Mouse (Mus musculus) liver, embryonic 14.5 days (tissue): Measurements from ENCODE around the gene Tmem102. TPM values are rescaled to one million over a fixed set of nuclear protein-coding genes. Genes with fewer than 3 reads are reported as not detected.
A peak's percentile ranks its signal among the peaks of the same experiment; 100 is the strongest.

Experiments used
- ATAC-seq: fragments of 200-750 bp; cut with Nextera tagmentation; 2 replicates; pipeline ENCODE4 v1.8.0; 2017; ENCODE audit warnings: moderate number of reproducible peaks, mild to moderate bottlenecking, moderate library complexity; ENCODE audit not compliant: insufficient read depth
- DNase-seq, 3 experiments: peaks; one replicate each; pipeline ENCODE4 v3.0.0-alpha.2; 2012 to 2013; ENCODE audit warnings: low read depth in 3 of 3, low spot score in 3 of 3
- H3K27ac ChIP-seq: fragments of 300-500 bp; sonication (generic); 2 replicates; pipeline ENCODE4 v1.5.1; 2014; ENCODE audit warnings: moderate library complexity, mild to moderate bottlenecking, control low read depth, inconsistent platforms
- H3K27me3 ChIP-seq: fragments of 300-500 bp; sonication (generic); 2 replicates; pipeline ENCODE4 v1.6.1; 2014; ENCODE audit warnings: mild to moderate bottlenecking, low read length, moderate library complexity; ENCODE audit not compliant: control insufficient read depth, insufficient read depth
- H3K36me3 ChIP-seq: fragments of 300-500 bp; sonication (generic); replicated peaks from 2 replicates; pipeline ENCODE4 v1.6.1; 2014; ENCODE audit warnings: low read depth; ENCODE audit not compliant: control insufficient read depth, insufficient read depth
- H3K4me1 ChIP-seq, 2 experiments: fragments of 200-500 bp in 1 of 2; fragments of 300-500 bp in 1 of 2; sonication (generic) in 1 of 2; replicated peaks; 2 replicates each; pipeline ENCODE4 v1.6.1; 2012 to 2014; ENCODE audit warnings: antibody characterized with exemption in 1 of 2, inconsistent platforms in 1 of 2, low read length in 1 of 2; ENCODE audit not compliant: control insufficient read depth in 2 of 2, insufficient read depth in 2 of 2
- H3K4me2 ChIP-seq: fragments of 300-500 bp; sonication (generic); 2 replicates; pipeline ENCODE4 v1.6.1; 2014; ENCODE audit warnings: low read depth, mild to moderate bottlenecking, control low read depth, moderate library complexity
- H3K4me3 ChIP-seq, 2 experiments: fragments of 200-500 bp in 1 of 2; fragments of 300-500 bp in 1 of 2; sonication (generic) in 1 of 2; 2 replicates each; pipeline ENCODE4 v1.5.1; 2012 to 2014; ENCODE audit warnings: low read depth in 2 of 2, low read length in 2 of 2, mild to moderate bottlenecking in 2 of 2, control low read depth in 1 of 2, inconsistent platforms in 1 of 2, moderate library complexity in 1 of 2; ENCODE audit not compliant: insufficient read depth in 1 of 2
- H3K9ac ChIP-seq: fragments of 300-500 bp; sonication (generic); replicated peaks from 2 replicates; pipeline ENCODE4 v1.6.1; 2014; ENCODE audit warnings: mild to moderate bottlenecking, control low read depth, moderate library complexity
- H3K9me3 ChIP-seq: fragments of 300-500 bp; sonication (generic); 2 replicates; pipeline ENCODE4 v1.6.1; 2016; ENCODE audit warnings: low read length, mixed read lengths; ENCODE audit not compliant: control insufficient read depth
- CTCF ChIP-seq: IDR thresholded peaks from 2 replicates; pipeline ENCODE4 v1.5.1; 2016; ENCODE audit warnings: antibody characterized with exemption, low read depth, control low read depth
- EP300 ChIP-seq: IDR thresholded peaks from 2 replicates; pipeline ENCODE4 v1.6.1; 2016; ENCODE audit warnings: antibody characterized with exemption, low read depth
- WGBS: fragments of 180-500 bp; shearing (Covaris S2); extraction: QIAGEN DNeasy Blood & Tissue Kit; methylation state at CpG from one replicate; pipeline ENCODE4 v1.1.7; 2014; ENCODE audit not compliant: insufficient replicate concordance; 5-methylcytosine and 5-hydroxymethylcytosine counted together
- polyA plus RNA-seq, 2 experiments: library from polyadenylated mRNA; depleted of rRNA in 1 of 2; stranded (reverse) in 1 of 2; unstranded in 1 of 2; fragments of >200 nt; fragmentation: Nextera tagmentation in 1 of 2; extraction: Ambion mirVana in 1 of 2; gene quantifications; 2 replicates each; pipeline versions ENCODE4 v1.2.1 to v1.2.3; 2012 to 2014

The Tmem102 gene
- polyA plus RNA-seq, 2 experiments = 0.25 to 0.57 TPM

DNA sequence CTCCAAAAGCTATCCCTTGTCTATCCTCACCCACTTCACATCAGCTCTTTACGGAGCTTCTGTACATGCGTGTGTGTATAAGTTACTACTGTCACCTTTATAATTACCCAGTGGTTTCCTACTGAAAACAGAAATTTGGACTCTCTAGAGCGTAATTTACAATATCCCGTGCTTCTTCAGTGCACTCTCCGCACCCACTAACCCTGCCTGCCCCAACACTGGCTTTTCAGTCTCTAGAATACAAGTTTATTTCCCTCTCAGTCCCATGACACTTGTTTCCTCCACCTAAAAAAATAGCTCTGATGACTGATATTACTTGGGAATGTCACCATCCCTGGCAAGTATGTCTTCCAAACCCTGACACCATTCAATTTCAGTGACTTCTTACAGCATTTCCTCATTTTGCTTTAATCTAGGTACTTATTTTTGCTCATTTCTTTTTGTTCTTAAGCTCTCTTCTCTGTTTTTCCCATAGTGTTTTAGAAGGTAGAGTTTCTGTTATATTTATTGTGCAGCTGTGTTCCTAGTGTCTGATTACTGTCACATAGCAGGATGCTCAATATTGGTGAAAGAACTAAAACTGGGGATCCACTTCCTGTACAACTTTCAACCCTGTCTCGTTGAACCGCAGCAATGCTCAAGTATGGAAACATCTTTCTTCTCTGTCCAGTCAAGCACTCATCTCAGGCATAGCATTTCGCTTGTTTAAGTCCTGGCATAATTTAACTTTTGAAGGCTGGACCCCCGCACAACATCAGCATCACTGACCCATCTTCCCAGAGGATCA is 47.9 kb downstream of the Tmem102 start:
- 43% methylated on average over 9 of the region's 9 CpGs for WGBS
- peak overlapping the region; percentile 92 for H3K9ac ChIP-seq
- no peak for DNase-seq
- peaks cover 40 to 43% of the 10 kb centered on the region in 2 experiments for H3K4me1 ChIP-seq
- H3K4me3 ChIP-seq = peak overlapping the region; percentile 79 to 88
- no peaks in the 10 kb centered on the region for H3K27me3 ChIP-seq
- H3K27ac ChIP-seq = peak overlapping the region; percentile 97
- no peaks in the 10 kb centered on the region for H3K9me3 ChIP-seq
- ATAC-seq = no peak
- TF ChIP-seq CTCF (no peak), EP300 (no peak)
- H3K4me2 ChIP-seq = peak overlapping the region; percentile 82
- H3K36me3 ChIP-seq = peaks cover 7% of the 10 kb centered on the region; the same call in 1 of the 2 replicates

DNA sequence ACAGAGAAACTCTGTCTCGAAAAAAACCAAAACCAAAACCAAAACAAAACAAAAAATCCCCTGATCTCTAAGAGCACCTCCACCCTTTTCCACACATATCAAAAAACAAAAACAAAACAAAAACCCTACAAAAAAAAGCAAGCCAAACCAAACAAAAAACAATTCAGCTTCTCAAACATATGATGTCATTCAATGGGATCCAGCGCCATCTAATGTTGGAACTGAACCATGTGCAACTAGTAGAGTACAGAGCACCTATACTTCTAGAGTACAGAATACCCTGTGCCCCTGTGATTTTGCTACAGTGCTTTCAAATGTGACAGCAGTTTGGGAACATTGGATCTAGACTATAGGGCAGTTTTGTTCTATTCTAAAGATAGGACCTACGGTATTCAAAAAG is 50.7 kb downstream of the Tmem102 start:
- WGBS = 36% methylated on average over 3 of the region's 3 CpGs
- no peak overlapping the region; the same call in none of the 2 replicates for H3K9ac ChIP-seq
- TF ChIP-seq CTCF (peak; percentile 71; the same call in 1 of the 2 replicates), EP300 (no peak)
- H3K4me1 ChIP-seq = peaks cover 41 to 44% of the 10 kb centered on the region in 2 experiments
- DNase-seq (peak; percentile 58 to 67 (median 61)), ATAC-seq (no peak)
- peak overlapping the region; percentile 82 for H3K4me2 ChIP-seq
- peaks cover 10% of the 10 kb centered on the region for H3K36me3 ChIP-seq
- H3K4me3 ChIP-seq = peak overlapping the region in 1 of 2 experiments; percentile 27; a peak in 2 of 4 replicates
- no peaks in the 10 kb centered on the region for H3K9me3 ChIP-seq
- H3K27ac ChIP-seq = no peak overlapping the region
- H3K27me3 ChIP-seq = no peaks in the 10 kb centered on the region

DNA sequence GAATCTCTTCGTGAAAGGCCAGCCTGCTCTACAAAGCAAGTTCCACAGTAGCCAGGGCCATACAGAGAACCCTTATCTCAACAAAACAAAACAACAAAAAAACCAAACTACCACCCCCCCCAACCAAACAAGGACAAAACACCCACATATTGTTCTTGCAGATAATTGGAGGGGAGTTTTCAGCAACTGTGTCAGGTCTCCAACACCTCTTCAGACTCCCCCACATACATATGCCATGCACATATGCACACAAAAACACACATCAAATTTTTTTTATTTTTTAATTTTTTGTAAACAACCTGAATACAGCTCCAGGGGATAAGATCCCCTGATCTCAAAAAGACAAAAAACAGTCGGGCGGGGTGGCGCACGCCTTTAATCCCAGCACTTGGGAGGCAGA is 51.2 kb downstream of the Tmem102 start:
- Histone ChIP-seq H3K9ac (no peak overlapping the region; the same call in 1 of the 2 replicates), H3K27me3 (no peaks in the 10 kb centered on the region), H3K27ac (no peak overlapping the region), H3K4me1 (peaks cover 36 to 42% of the 10 kb centered on the region in 2 experiments), H3K9me3 (no peaks in the 10 kb centered on the region), H3K36me3 (peaks cover 14% of the 10 kb centered on the region), H3K4me3 (no peak overlapping the region), H3K4me2 (peak overlapping the region; percentile 82)
- ATAC-seq (no peak), DNase-seq (no peak)
- 52% methylated on average over 5 of the region's 5 CpGs for WGBS
- no peak for TF ChIP-seq CTCF
- peak; percentile 24; the same call in 1 of the 2 replicates for TF ChIP-seq EP300

Other genes with a start within 250 kb of the Tmem102 start
Only the 30 nearest of the 45 such genes appear.
- gene Sox15, start 150.3 kb downstream of the Tmem102 start, polyA plus RNA-seq (2012; rRNA removed) = not detected in 2 replicates
- gene Sox15, start 150.3 kb downstream of the Tmem102 start, polyA plus RNA-seq (2014; fragmentation: Nextera tagmentation; extraction: Ambion mirVana) = not detected in 2 replicates
- 40.4 and 60.1 TPM in 2 replicates for gene Mpdu1, start 143.0 kb downstream of the Tmem102 start, polyA plus RNA-seq (2012; rRNA removed)
- 13.8 and 16.0 TPM in 2 replicates for gene Mpdu1, start 143.0 kb downstream of the Tmem102 start, polyA plus RNA-seq (2014; fragmentation: Nextera tagmentation; extraction: Ambion mirVana)
- gene Cd68, start 139.5 kb downstream of the Tmem102 start, polyA plus RNA-seq (2012; rRNA removed) = 9.4 and 12.3 TPM in 2 replicates
- gene Cd68, start 139.5 kb downstream of the Tmem102 start, polyA plus RNA-seq (2014; fragmentation: Nextera tagmentation; extraction: Ambion mirVana) = 17.7 and 18.9 TPM in 2 replicates
- 312 and 420 TPM in 2 replicates for gene Eif4a1, start 133.2 kb downstream of the Tmem102 start, polyA plus RNA-seq (2012; rRNA removed)
- gene Eif4a1, start 133.2 kb downstream of the Tmem102 start, polyA plus RNA-seq (2014; fragmentation: Nextera tagmentation; extraction: Ambion mirVana) = 316 TPM in 2 replicates
- gene Senp3, start 123.5 kb downstream of the Tmem102 start, polyA plus RNA-seq (2012; rRNA removed) = 37.0 and 45.8 TPM in 2 replicates
- gene Senp3, start 123.5 kb downstream of the Tmem102 start, polyA plus RNA-seq (2014; fragmentation: Nextera tagmentation; extraction: Ambion mirVana) = 21.0 and 24.5 TPM in 2 replicates
- 0.21 and 0.26 TPM in 2 replicates for gene Tnfsf13, start 119.8 kb downstream of the Tmem102 start, polyA plus RNA-seq (2012; rRNA removed)
- 0.20 TPM in 1 of 2 replicates, not detected in the other for gene Tnfsf13, start 119.8 kb downstream of the Tmem102 start, polyA plus RNA-seq (2014; fragmentation: Nextera tagmentation; extraction: Ambion mirVana)
- gene Tnfsf12, start 109.8 kb downstream of the Tmem102 start, polyA plus RNA-seq (2012; rRNA removed) = 3.7 and 4.3 TPM in 2 replicates
- gene Tnfsf12, start 109.8 kb downstream of the Tmem102 start, polyA plus RNA-seq (2014; fragmentation: Nextera tagmentation; extraction: Ambion mirVana) = 2.6 and 3.1 TPM in 2 replicates
- 0.53 and 0.80 TPM in 2 replicates for gene Tnfsfm13, start 109.5 kb downstream of the Tmem102 start, polyA plus RNA-seq (2012; rRNA removed)
- 0.70 and 1.7 TPM in 2 replicates for gene Tnfsfm13, start 109.5 kb downstream of the Tmem102 start, polyA plus RNA-seq (2014; fragmentation: Nextera tagmentation; extraction: Ambion mirVana)
- gene Polr2a, start 47.0 kb downstream of the Tmem102 start, polyA plus RNA-seq (2012; rRNA removed) = 14.3 and 16.0 TPM in 2 replicates
- gene Polr2a, start 47.0 kb downstream of the Tmem102 start, polyA plus RNA-seq (2014; fragmentation: Nextera tagmentation; extraction: Ambion mirVana) = 19.5 and 22.4 TPM in 2 replicates
- gene Slc35g3, start 43.7 kb downstream of the Tmem102 start, polyA plus RNA-seq (2012; rRNA removed) = not detected in 2 replicates
- not detected in 2 replicates for gene Slc35g3, start 43.7 kb downstream of the Tmem102 start, polyA plus RNA-seq (2014; fragmentation: Nextera tagmentation; extraction: Ambion mirVana)
- 1.4 and 1.5 TPM in 2 replicates for gene Zbtb4, start 39.7 kb downstream of the Tmem102 start, polyA plus RNA-seq (2012; rRNA removed)
- gene Zbtb4, start 39.7 kb downstream of the Tmem102 start, polyA plus RNA-seq (2014; fragmentation: Nextera tagmentation; extraction: Ambion mirVana) = 0.45 and 0.58 TPM in 2 replicates
- gene Chrnb1, start 9.7 kb downstream of the Tmem102 start, polyA plus RNA-seq (2012; rRNA removed) = 0.44 and 0.58 TPM in 2 replicates
- gene Chrnb1, start 9.7 kb downstream of the Tmem102 start, polyA plus RNA-seq (2014; fragmentation: Nextera tagmentation; extraction: Ambion mirVana) = 0.32 and 0.33 TPM in 2 replicates
- 0.41 and 0.42 TPM in 2 replicates for gene Fgf11, start 3.8 kb downstream of the Tmem102 start, polyA plus RNA-seq (2012; rRNA removed)
- 0.06 and 0.13 TPM in 2 replicates for gene Fgf11, start 3.8 kb downstream of the Tmem102 start, polyA plus RNA-seq (2014; fragmentation: Nextera tagmentation; extraction: Ambion mirVana)
- gene Gm39566, start 9.7 kb upstream of the Tmem102 start, polyA plus RNA-seq (2012; rRNA removed) = not detected in 2 replicates
- gene Gm39566, start 9.7 kb upstream of the Tmem102 start, polyA plus RNA-seq (2014; fragmentation: Nextera tagmentation; extraction: Ambion mirVana) = not detected in 2 replicates
- not detected in 2 replicates for gene Spem2, start 12.8 kb upstream of the Tmem102 start, polyA plus RNA-seq (2012; rRNA removed)
- gene Spem2, start 12.8 kb upstream of the Tmem102 start, polyA plus RNA-seq (2014; fragmentation: Nextera tagmentation; extraction: Ambion mirVana) = not detected in 2 replicates
- gene Spem1, start 16.6 kb upstream of the Tmem102 start, polyA plus RNA-seq (2012; rRNA removed) = not detected in 2 replicates
- not detected in 2 replicates for gene Spem1, start 16.6 kb upstream of the Tmem102 start, polyA plus RNA-seq (2014; fragmentation: Nextera tagmentation; extraction: Ambion mirVana)
- gene Nlgn2, start 32.2 kb upstream of the Tmem102 start, polyA plus RNA-seq (2012; rRNA removed) = 2.0 and 2.2 TPM in 2 replicates
- gene Nlgn2, start 32.2 kb upstream of the Tmem102 start, polyA plus RNA-seq (2014; fragmentation: Nextera tagmentation; extraction: Ambion mirVana) = 0.48 and 0.76 TPM in 2 replicates
- gene Tmem256, start 32.9 kb upstream of the Tmem102 start, polyA plus RNA-seq (2012; rRNA removed) = 143 and 197 TPM in 2 replicates
- gene Tmem256, start 32.9 kb upstream of the Tmem102 start, polyA plus RNA-seq (2014; fragmentation: Nextera tagmentation; extraction: Ambion mirVana) = 384 and 393 TPM in 2 replicates
- 18.0 and 20.0 TPM in 2 replicates for gene Plscr3, start 40.8 kb upstream of the Tmem102 start, polyA plus RNA-seq (2012; rRNA removed)
- gene Plscr3, start 40.8 kb upstream of the Tmem102 start, polyA plus RNA-seq (2014; fragmentation: Nextera tagmentation; extraction: Ambion mirVana) = 22.8 and 25.0 TPM in 2 replicates
- 1.2 TPM in 2 replicates for gene Tnk1, start 53.1 kb upstream of the Tmem102 start, polyA plus RNA-seq (2012; rRNA removed)
- gene Tnk1, start 53.1 kb upstream of the Tmem102 start, polyA plus RNA-seq (2014; fragmentation: Nextera tagmentation; extraction: Ambion mirVana) = 0.43 and 0.80 TPM in 2 replicates
- gene Tmem95, start 72.4 kb upstream of the Tmem102 start, polyA plus RNA-seq (2012; rRNA removed) = not detected in 2 replicates
- not detected in 2 replicates for gene Tmem95, start 72.4 kb upstream of the Tmem102 start, polyA plus RNA-seq (2014; fragmentation: Nextera tagmentation; extraction: Ambion mirVana)
- 0.93 TPM in 2 replicates for gene Kctd11, start 75.8 kb upstream of the Tmem102 start, polyA plus RNA-seq (2012; rRNA removed)
- 0.53 and 1.00 TPM in 2 replicates for gene Kctd11, start 75.8 kb upstream of the Tmem102 start, polyA plus RNA-seq (2014; fragmentation: Nextera tagmentation; extraction: Ambion mirVana)
- 2.7 and 2.8 TPM in 2 replicates for gene Acap1, start 89.9 kb upstream of the Tmem102 start, polyA plus RNA-seq (2012; rRNA removed)
- 2.9 and 3.3 TPM in 2 replicates for gene Acap1, start 89.9 kb upstream of the Tmem102 start, polyA plus RNA-seq (2014; fragmentation: Nextera tagmentation; extraction: Ambion mirVana)
- gene 2810408A11Rik, start 95.4 kb upstream of the Tmem102 start, polyA plus RNA-seq (2012; rRNA removed) = 0.40 and 0.48 TPM in 2 replicates
- 0.93 and 1.7 TPM in 2 replicates for gene 2810408A11Rik, start 95.4 kb upstream of the Tmem102 start, polyA plus RNA-seq (2014; fragmentation: Nextera tagmentation; extraction: Ambion mirVana)
- gene Neurl4, start 95.4 kb upstream of the Tmem102 start, polyA plus RNA-seq (2012; rRNA removed) = 13.1 and 20.5 TPM in 2 replicates
- 2.5 and 3.4 TPM in 2 replicates for gene Neurl4, start 95.4 kb upstream of the Tmem102 start, polyA plus RNA-seq (2014; fragmentation: Nextera tagmentation; extraction: Ambion mirVana)
- gene Gps2, start 108.3 kb upstream of the Tmem102 start, polyA plus RNA-seq (2012; rRNA removed) = 79.5 and 93.1 TPM in 2 replicates
- gene Gps2, start 108.3 kb upstream of the Tmem102 start, polyA plus RNA-seq (2014; fragmentation: Nextera tagmentation; extraction: Ambion mirVana) = 82.7 and 91.2 TPM in 2 replicates
- 652 and 846 TPM in 2 replicates for gene Eif5a, start 116.3 kb upstream of the Tmem102 start, polyA plus RNA-seq (2012; rRNA removed)
- 1,316 and 1,415 TPM in 2 replicates for gene Eif5a, start 116.3 kb upstream of the Tmem102 start, polyA plus RNA-seq (2014; fragmentation: Nextera tagmentation; extraction: Ambion mirVana)
- gene Ybx2, start 130.2 kb upstream of the Tmem102 start, polyA plus RNA-seq (2012; rRNA removed) = 0.57 and 0.58 TPM in 2 replicates
- 0.23 TPM in 1 of 2 replicates, not detected in the other for gene Ybx2, start 130.2 kb upstream of the Tmem102 start, polyA plus RNA-seq (2014; fragmentation: Nextera tagmentation; extraction: Ambion mirVana)
- 17.0 and 17.4 TPM in 2 replicates for gene Slc2a4, start 142.6 kb upstream of the Tmem102 start, polyA plus RNA-seq (2012; rRNA removed)
- gene Slc2a4, start 142.6 kb upstream of the Tmem102 start, polyA plus RNA-seq (2014; fragmentation: Nextera tagmentation; extraction: Ambion mirVana) = 12.6 and 14.0 TPM in 2 replicates
- 2.0 and 4.0 TPM in 2 replicates for gene Cldn7, start 159.2 kb upstream of the Tmem102 start, polyA plus RNA-seq (2012; rRNA removed)
- 2.2 TPM in 2 replicates for gene Cldn7, start 159.2 kb upstream of the Tmem102 start, polyA plus RNA-seq (2014; fragmentation: Nextera tagmentation; extraction: Ambion mirVana)